Mouse (Mus musculus) layer of hippocampus, adult 9-11 months (tissue): ENCODE data around the gene Pex19.

ENCODE experiments used
- DNase-seq: peaks from one replicate; pipeline ENCODE4 v3.0.0; 2022

Gene Pex19

GRCm38 (mm10) chr1:172134072-172134471 lies 7.5 kb downstream of the Pex19 start:
- no peak for DNase-seq

GRCm38 (mm10) chr1:172140160-172140559 lies 13.6 kb downstream of the Pex19 start:
- DNase-seq, result no peak

- no peak for DNase-seq
Measured at GRCm38 (mm10) chr1:172140825-172141224, 14.3 kb downstream of the Pex19 start.

- DNase-seq, result no peak
Measured at GRCm38 (mm10) chr1:172141529-172141928, 15.0 kb downstream of the Pex19 start.

GRCm38 (mm10) chr1:172143570-172143969 lies 17.0 kb downstream of the Pex19 start:
- DNase-seq, result peak; percentile 63

GRCm38 (mm10) chr1:172147835-172148278 lies 21.3 kb downstream of the Pex19 start, which contains the start of gene Dcaf8:
TSS of gene Dcaf8 (plus strand) at chr1:172148084.
- DNase-seq, result peak; percentile 97

- DNase-seq, result peak; percentile 38
Measured at GRCm38 (mm10) chr1:172148279-172148954, 21.9 kb downstream of the Pex19 start.

GRCm38 (mm10) chr1:172148955-172149815 lies 22.6 kb downstream of the Pex19 start:
- DNase-seq, result no peak

GRCm38 (mm10) chr1:172154536-172154935 lies 28.0 kb downstream of the Pex19 start:
- DNase-seq, result no peak

- DNase-seq, result no peak
Measured at GRCm38 (mm10) chr1:172155518-172155917, 29.0 kb downstream of the Pex19 start.

- no peak for DNase-seq
Measured at GRCm38 (mm10) chr1:172159970-172160369, 33.4 kb downstream of the Pex19 start.

GRCm38 (mm10) chr1:172160508-172160907 lies 34.0 kb downstream of the Pex19 start:
- DNase-seq, result no peak

GRCm38 (mm10) chr1:172162009-172162408 lies 35.5 kb downstream of the Pex19 start:
- DNase-seq, result peak; percentile 29

GRCm38 (mm10) chr1:172162959-172163358 lies 36.4 kb downstream of the Pex19 start:
- no peak for DNase-seq

- no peak for DNase-seq
Measured at GRCm38 (mm10) chr1:172167911-172168310, 41.4 kb downstream of the Pex19 start.

GRCm38 (mm10) chr1:172169809-172170208 lies 43.3 kb downstream of the Pex19 start:
- no peak for DNase-seq

GRCm38 (mm10) chr1:172172381-172172780 lies 45.8 kb downstream of the Pex19 start:
- no peak for DNase-seq

GRCm38 (mm10) chr1:172173181-172173580 lies 46.6 kb downstream of the Pex19 start:
- no peak for DNase-seq

- no peak for DNase-seq
Measured at GRCm38 (mm10) chr1:172177791-172178190, 51.2 kb downstream of the Pex19 start.

- no peak for DNase-seq
Measured at GRCm38 (mm10) chr1:172179102-172179501, 52.5 kb downstream of the Pex19 start.

GRCm38 (mm10) chr1:172180881-172181280 lies 54.3 kb downstream of the Pex19 start:
- no peak for DNase-seq

GRCm38 (mm10) chr1:172181777-172182176 lies 55.2 kb downstream of the Pex19 start:
- DNase-seq, result no peak

GRCm38 (mm10) chr1:172183056-172183455 lies 56.5 kb downstream of the Pex19 start:
- DNase-seq, result no peak

- no peak for DNase-seq
Measured at GRCm38 (mm10) chr1:172183915-172184314, 57.4 kb downstream of the Pex19 start.
